Mouse (Mus musculus) embryonic fibroblast, embryonic 13.5 days (primary cell): ENCODE measurements around the gene Sesn1.

ENCODE experiments used
- CTCF ChIP-seq: IDR thresholded peaks from 2 replicates; pipeline ENCODE4 v1.5.1; 2011; ENCODE audit warnings: mild to moderate bottlenecking, control low read depth, low read length, moderate library complexity, borderline replicate concordance; ENCODE audit not compliant: insufficient read depth
- POLR2A ChIP-seq: IDR thresholded peaks from 2 replicates; pipeline ENCODE4 v1.6.1; 2011; ENCODE audit warnings: low read depth, mild to moderate bottlenecking, control low read depth, low read length, moderate library complexity

DNA sequence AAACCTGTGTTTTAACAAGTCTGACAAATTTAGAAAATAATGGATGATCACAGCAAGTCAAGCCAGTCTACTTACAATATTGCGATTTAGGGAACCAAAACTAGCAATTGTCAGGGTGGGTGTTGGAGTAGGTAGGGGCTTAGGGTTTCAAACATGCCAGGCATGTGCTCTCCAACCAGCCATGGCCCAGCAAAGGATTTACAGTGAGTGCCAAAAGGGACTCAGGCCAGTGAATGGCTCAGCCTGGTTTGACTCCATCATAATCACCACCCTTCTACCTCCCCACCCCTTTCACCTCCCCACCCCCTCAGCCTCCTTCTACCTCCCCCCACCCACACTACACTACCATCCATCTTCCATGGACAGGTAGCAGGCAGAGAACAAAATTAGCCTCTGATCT, 69.9 kb downstream of the Sesn1 start:
- TF ChIP-seq CTCF = no peak
- no peak for TF ChIP-seq POLR2A
